Mouse (Mus musculus): ENCODE data around the gene Tex19.2. TPM values are rescaled to one million over a fixed set of nuclear protein-coding genes. Genes with fewer than 3 reads are reported as not detected.
"Not testable (repeated sequence)": the region's sequence is repeated elsewhere in the genome, so short reads cannot be mapped to it uniquely, and the experiment has no call there.

Tex19.2 gene
- polyA plus RNA-seq, 1 experiment from 2014 or later: not detected

- Histone ChIP-seq H3K4me2 (no peak overlapping the region), H3K27me3 (ENCODE audit: control insufficient read depth, insufficient read depth, low read length) (peaks cover 3% of the 10 kb centered on the region; the same call in 1 of the 2 replicates), H3K4me3 (ENCODE audit: low read depth, low read length) (no peak overlapping the region), H3K27ac (ENCODE audit: low read depth, low read length) (no peak overlapping the region), H3K36me3 (ENCODE audit: control insufficient read depth, insufficient read depth, low read length) (no peaks in the 10 kb centered on the region), H3K9ac (ENCODE audit: low read depth, low read length) (no peak overlapping the region), H3K9me3 (replicated peaks; ENCODE audit: control insufficient read depth, low read length) (no peaks in the 10 kb centered on the region), H3K4me1 (ENCODE audit: control insufficient read depth, insufficient read depth, low read length) (peaks cover 4% of the 10 kb centered on the region; the same call in 1 of the 2 replicates)
- no peak for ATAC-seq (replicated peaks; ENCODE audit: insufficient number of reproducible peaks, low FRiP score, low TSS enrichment)
- WGBS (ENCODE audit: insufficient replicate concordance): 32% methylated on average over 4 of the region's 4 CpGs
Observed at GRCm38 (mm10) chr11:121086296-121086695, 32.2 kb downstream of the Tex19.2 start.

GRCm38 (mm10) chr11:121085181-121085580 lies 33.3 kb downstream of the Tex19.2 start:
- Histone ChIP-seq H3K27me3 (ENCODE audit: control insufficient read depth, insufficient read depth, low read length) (peaks cover 3% of the 10 kb centered on the region; the same call in 1 of the 2 replicates), H3K36me3 (ENCODE audit: control insufficient read depth, insufficient read depth, low read length) (no peaks in the 10 kb centered on the region), H3K4me2 (no peak overlapping the region), H3K27ac (ENCODE audit: low read depth, low read length) (no peak overlapping the region), H3K9me3 (replicated peaks; ENCODE audit: control insufficient read depth, low read length) (no peaks in the 10 kb centered on the region), H3K9ac (ENCODE audit: low read depth, low read length) (no peak overlapping the region), H3K4me1 (ENCODE audit: control insufficient read depth, insufficient read depth, low read length) (peaks cover 4% of the 10 kb centered on the region; the same call in 1 of the 2 replicates), H3K4me3 (ENCODE audit: low read depth, low read length) (no peak overlapping the region)
- ATAC-seq (replicated peaks; ENCODE audit: insufficient number of reproducible peaks, low FRiP score, low TSS enrichment): no peak
- 67% methylated on average over 5 of the region's 5 CpGs for WGBS (ENCODE audit: insufficient replicate concordance)

- 72% methylated on average over 6 of the region's 6 CpGs for WGBS (ENCODE audit: insufficient replicate concordance)
- no peak overlapping the region for H3K4me3 ChIP-seq (ENCODE audit: low read depth, low read length)
- no peak for ATAC-seq (replicated peaks; ENCODE audit: insufficient number of reproducible peaks, low FRiP score, low TSS enrichment)
- no peak overlapping the region for H3K27ac ChIP-seq (ENCODE audit: low read depth, low read length)
- peaks cover 3% of the 10 kb centered on the region; the same call in 1 of the 2 replicates for H3K27me3 ChIP-seq (ENCODE audit: control insufficient read depth, insufficient read depth, low read length)
- H3K4me1 ChIP-seq (ENCODE audit: control insufficient read depth, insufficient read depth, low read length): no peaks in the 10 kb centered on the region
- no peaks in the 10 kb centered on the region for H3K9me3 ChIP-seq (replicated peaks; ENCODE audit: control insufficient read depth, low read length)
- no peak overlapping the region for H3K4me2 ChIP-seq
- no peak overlapping the region for H3K9ac ChIP-seq (ENCODE audit: low read depth, low read length)
- H3K36me3 ChIP-seq (ENCODE audit: control insufficient read depth, insufficient read depth, low read length): no peaks in the 10 kb centered on the region
Observed at GRCm38 (mm10) chr11:121082857-121083500, 35.5 kb downstream of the Tex19.2 start.

GRCm38 (mm10) chr11:121082250-121082649 lies 36.2 kb downstream of the Tex19.2 start:
- H3K36me3 ChIP-seq (ENCODE audit: control insufficient read depth, insufficient read depth, low read length): no peaks in the 10 kb centered on the region
- no peak overlapping the region for H3K4me2 ChIP-seq
- H3K27ac ChIP-seq (ENCODE audit: low read depth, low read length): no peak overlapping the region
- 66% methylated on average over 3 of the region's 3 CpGs for WGBS (ENCODE audit: insufficient replicate concordance)
- H3K4me3 ChIP-seq (ENCODE audit: low read depth, low read length): no peak overlapping the region
- peaks cover 3% of the 10 kb centered on the region; the same call in 1 of the 2 replicates for H3K27me3 ChIP-seq (ENCODE audit: control insufficient read depth, insufficient read depth, low read length)
- H3K4me1 ChIP-seq (ENCODE audit: control insufficient read depth, insufficient read depth, low read length): no peaks in the 10 kb centered on the region
- no peak overlapping the region for H3K9ac ChIP-seq (ENCODE audit: low read depth, low read length)
- ATAC-seq (replicated peaks; ENCODE audit: insufficient number of reproducible peaks, low FRiP score, low TSS enrichment): no peak
- H3K9me3 ChIP-seq (replicated peaks; ENCODE audit: control insufficient read depth, low read length): no peaks in the 10 kb centered on the region

GRCm38 (mm10) chr11:121081120-121081519 lies 37.4 kb downstream of the Tex19.2 start, which contains the start of gene Sectm1a:
TSS of gene Sectm1a (minus strand) at chr11:121081220.
- Histone ChIP-seq H3K9me3 (replicated peaks; ENCODE audit: control insufficient read depth, low read length) (no peaks in the 10 kb centered on the region), H3K4me1 (ENCODE audit: control insufficient read depth, insufficient read depth, low read length) (no peaks in the 10 kb centered on the region), H3K27me3 (ENCODE audit: control insufficient read depth, insufficient read depth, low read length) (peaks cover 3% of the 10 kb centered on the region; the same call in 1 of the 2 replicates), H3K27ac (ENCODE audit: low read depth, low read length) (no peak within 1 kb of the TSS), H3K36me3 (ENCODE audit: control insufficient read depth, insufficient read depth, low read length) (no peaks in the 10 kb centered on the region), H3K4me3 (ENCODE audit: low read depth, low read length) (no peak within 1 kb of the TSS), H3K9ac (ENCODE audit: low read depth, low read length) (no peak within 1 kb of the TSS), H3K4me2 (no peak within 1 kb of the TSS)
- WGBS (ENCODE audit: insufficient replicate concordance): 63% methylated on average over 3 of the region's 3 CpGs
- no peak for ATAC-seq (replicated peaks; ENCODE audit: insufficient number of reproducible peaks, low FRiP score, low TSS enrichment)

GRCm38 (mm10) chr11:121080330-121080729 lies 38.1 kb downstream of the Tex19.2 start:
- H3K4me1 ChIP-seq (ENCODE audit: control insufficient read depth, insufficient read depth, low read length): no peaks in the 10 kb centered on the region
- H3K9ac ChIP-seq (ENCODE audit: low read depth, low read length): no peak overlapping the region
- 87% methylated on average over 8 of the region's 8 CpGs for WGBS (ENCODE audit: insufficient replicate concordance)
- H3K9me3 ChIP-seq (replicated peaks; ENCODE audit: control insufficient read depth, low read length): no peaks in the 10 kb centered on the region
- H3K4me2 ChIP-seq: no peak overlapping the region
- no peaks in the 10 kb centered on the region for H3K36me3 ChIP-seq (ENCODE audit: control insufficient read depth, insufficient read depth, low read length)
- no peak for ATAC-seq (replicated peaks; ENCODE audit: insufficient number of reproducible peaks, low FRiP score, low TSS enrichment)
- no peak overlapping the region for H3K4me3 ChIP-seq (ENCODE audit: low read depth, low read length)
- no peak overlapping the region for H3K27ac ChIP-seq (ENCODE audit: low read depth, low read length)
- H3K27me3 ChIP-seq (ENCODE audit: control insufficient read depth, insufficient read depth, low read length): peaks cover 3% of the 10 kb centered on the region; the same call in 1 of the 2 replicates

- Histone ChIP-seq H3K4me3 (ENCODE audit: low read depth, low read length) (no peak overlapping the region), H3K27me3 (ENCODE audit: control insufficient read depth, insufficient read depth, low read length) (no peaks in the 10 kb centered on the region), H3K9me3 (replicated peaks; ENCODE audit: control insufficient read depth, low read length) (no peaks in the 10 kb centered on the region), H3K27ac (ENCODE audit: low read depth, low read length) (no peak overlapping the region), H3K36me3 (ENCODE audit: control insufficient read depth, insufficient read depth, low read length) (no peaks in the 10 kb centered on the region), H3K4me1 (ENCODE audit: control insufficient read depth, insufficient read depth, low read length) (no peaks in the 10 kb centered on the region), H3K4me2 (no peak overlapping the region), H3K9ac (ENCODE audit: low read depth, low read length) (no peak overlapping the region)
- no peak for ATAC-seq (replicated peaks; ENCODE audit: insufficient number of reproducible peaks, low FRiP score, low TSS enrichment)
- 72% methylated on average over 5 of the region's 5 CpGs for WGBS (ENCODE audit: insufficient replicate concordance)
Observed at GRCm38 (mm10) chr11:121075655-121076054, 42.8 kb downstream of the Tex19.2 start.

- H3K4me2 ChIP-seq; ATAC-seq (replicated peaks; ENCODE audit: insufficient number of reproducible peaks, low FRiP score, low TSS enrichment); H3K9ac ChIP-seq (ENCODE audit: low read depth, low read length); H3K36me3 ChIP-seq (ENCODE audit: control insufficient read depth, insufficient read depth, low read length); H3K4me1 ChIP-seq (ENCODE audit: control insufficient read depth, insufficient read depth, low read length); H3K4me3 ChIP-seq (ENCODE audit: low read depth, low read length); H3K27ac ChIP-seq (ENCODE audit: low read depth, low read length); H3K27me3 ChIP-seq (ENCODE audit: control insufficient read depth, insufficient read depth, low read length); H3K9me3 ChIP-seq (replicated peaks; ENCODE audit: control insufficient read depth, low read length): not testable (repeated sequence)
- WGBS (ENCODE audit: insufficient replicate concordance): 90% methylated on average over 11 of the region's 16 CpGs
Observed at GRCm38 (mm10) chr11:121069662-121070061, 48.8 kb downstream of the Tex19.2 start.

GRCm38 (mm10) chr11:121067895-121068294 lies 50.6 kb downstream of the Tex19.2 start:
- no peak for ATAC-seq (replicated peaks; ENCODE audit: insufficient number of reproducible peaks, low FRiP score, low TSS enrichment)
- no peak overlapping the region for H3K27ac ChIP-seq (ENCODE audit: low read depth, low read length)
- 88% methylated on average over 2 of the region's 2 CpGs for WGBS (ENCODE audit: insufficient replicate concordance)

More at GRCm38 (mm10) chr11:121067895-121068294, 50.6 kb downstream of the Tex19.2 start:
- Histone ChIP-seq H3K9me3 (replicated peaks; ENCODE audit: control insufficient read depth, low read length) (no peaks in the 10 kb centered on the region), H3K27me3 (ENCODE audit: control insufficient read depth, insufficient read depth, low read length) (no peaks in the 10 kb centered on the region), H3K9ac (ENCODE audit: low read depth, low read length) (no peak overlapping the region), H3K4me2 (no peak overlapping the region), H3K4me1 (ENCODE audit: control insufficient read depth, insufficient read depth, low read length) (no peaks in the 10 kb centered on the region), H3K4me3 (ENCODE audit: low read depth, low read length) (no peak overlapping the region), H3K36me3 (ENCODE audit: control insufficient read depth, insufficient read depth, low read length) (no peaks in the 10 kb centered on the region)

Measured in heart, embryonic 11.5 days (tissue).